Mouse (Mus musculus) spleen, adult 2 months (tissue): Measurements from ENCODE around the gene Gm27029. TPM values are rescaled to one million over a fixed set of nuclear protein-coding genes. Genes with fewer than 3 reads are reported as not detected.
"Not testable (repeated sequence)": the region's sequence is repeated elsewhere in the genome, so short reads cannot be mapped to it uniquely, and the experiment has no call there.

Source experiments
- DNase-seq, 2 experiments: peaks; one replicate each; pipeline versions ENCODE4 v3.0.0 to v3.0.0-alpha.2; 2012 to 2021; ENCODE audit warnings: low spot score in 2 of 2, low read depth in 1 of 2
- H3K27ac ChIP-seq: fragments of 200-500 bp; 2 replicates; pipeline ENCODE4 v1.5.1; 2012; ENCODE audit warnings: low read length, inconsistent platforms; ENCODE audit not compliant: insufficient read depth
- H3K27me3 ChIP-seq: fragments of 200-500 bp; 2 replicates; pipeline ENCODE4 v1.6.1; 2012; ENCODE audit warnings: mild to moderate bottlenecking, moderate library complexity, low read length, inconsistent platforms; ENCODE audit not compliant: control insufficient read depth, insufficient read depth
- H3K36me3 ChIP-seq: fragments of 200-500 bp; 2 replicates; pipeline ENCODE4 v1.6.1; 2012; ENCODE audit warnings: mild to moderate bottlenecking, low read length, inconsistent platforms; ENCODE audit not compliant: control insufficient read depth, insufficient read depth
- H3K4me1 ChIP-seq: fragments of 200-500 bp; 2 replicates; pipeline ENCODE4 v1.6.1; 2011; ENCODE audit warnings: inconsistent platforms; ENCODE audit not compliant: control insufficient read depth, insufficient read depth, insufficient read length
- H3K4me3 ChIP-seq: fragments of 200-500 bp; 2 replicates; pipeline ENCODE4 v1.5.1; 2011; ENCODE audit warnings: mild to moderate bottlenecking, inconsistent platforms; ENCODE audit not compliant: insufficient read depth, insufficient read length; ENCODE audit errors: extremely low read depth
- CTCF ChIP-seq: fragments of 200-500 bp; IDR thresholded peaks from 2 replicates; pipeline ENCODE4 v1.5.1; 2011; ENCODE audit warnings: mild to moderate bottlenecking, inconsistent platforms; ENCODE audit not compliant: insufficient read depth, insufficient read length, insufficient replicate concordance; ENCODE audit errors: extremely low read depth
- POLR2A ChIP-seq: fragments of 200-500 bp; IDR thresholded peaks from 2 replicates; pipeline ENCODE4 v1.6.1; 2011; ENCODE audit warnings: low read depth, low read length, inconsistent platforms
- whole genome bisulfite sequencing: fragments of 180-500 bp; shearing (Covaris S2); methylation state at CpG from one replicate; pipeline ENCODE4 v1.1.7; 2018; 5-methylcytosine and 5-hydroxymethylcytosine counted together
- polyA plus RNA-seq: library from polyadenylated mRNA; depleted of rRNA; stranded (reverse); fragments of >200 nt; gene quantifications from 2 replicates; pipeline ENCODE4 v1.2.3, GENCODE M21; 2012

The Gm27029 gene
- polyA plus RNA-seq, 1 experiment: 0.29 TPM

GRCm38 (mm10) chr11:101378926-101379325, 45.7 kb downstream of the Gm27029 start:
- Histone ChIP-seq H3K4me1 (no peaks in the 10 kb centered on the region), H3K27ac (no peak overlapping the region), H3K4me3 (no peak overlapping the region), H3K27me3 (no peaks in the 10 kb centered on the region), H3K36me3 (no peaks in the 10 kb centered on the region)
- TF ChIP-seq CTCF: no peak
- TF ChIP-seq POLR2A: no peak
- DNase-seq: no peak
- WGBS: 73% methylated on average over 6 of the region's 6 CpGs

DNA sequence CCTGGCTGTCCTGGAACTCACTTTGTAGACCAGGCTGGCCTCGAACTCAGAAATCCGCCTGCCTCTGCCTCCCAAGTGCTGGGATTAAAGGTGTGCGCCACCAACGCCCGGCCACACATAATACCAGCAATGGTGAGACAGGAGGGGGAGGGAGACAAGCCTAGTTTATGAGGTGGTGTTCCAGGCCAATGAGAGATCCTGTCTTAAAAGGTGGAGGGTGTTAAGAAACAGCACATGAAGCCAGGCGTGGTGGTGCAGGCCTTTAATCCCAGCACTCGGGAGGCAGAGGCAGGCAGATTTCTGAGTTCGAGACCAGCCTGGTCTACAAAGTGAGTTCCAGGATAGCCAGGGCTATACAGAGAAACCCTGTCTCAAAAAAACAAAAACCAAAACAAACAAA, 46.4 kb downstream of the Gm27029 start:
- not testable (repeated sequence) for H3K4me3 ChIP-seq, H3K4me1 ChIP-seq, H3K27me3 ChIP-seq, H3K27ac ChIP-seq, DNase-seq, H3K36me3 ChIP-seq
- 89% methylated on average over 8 of the region's 8 CpGs for WGBS

DNA sequence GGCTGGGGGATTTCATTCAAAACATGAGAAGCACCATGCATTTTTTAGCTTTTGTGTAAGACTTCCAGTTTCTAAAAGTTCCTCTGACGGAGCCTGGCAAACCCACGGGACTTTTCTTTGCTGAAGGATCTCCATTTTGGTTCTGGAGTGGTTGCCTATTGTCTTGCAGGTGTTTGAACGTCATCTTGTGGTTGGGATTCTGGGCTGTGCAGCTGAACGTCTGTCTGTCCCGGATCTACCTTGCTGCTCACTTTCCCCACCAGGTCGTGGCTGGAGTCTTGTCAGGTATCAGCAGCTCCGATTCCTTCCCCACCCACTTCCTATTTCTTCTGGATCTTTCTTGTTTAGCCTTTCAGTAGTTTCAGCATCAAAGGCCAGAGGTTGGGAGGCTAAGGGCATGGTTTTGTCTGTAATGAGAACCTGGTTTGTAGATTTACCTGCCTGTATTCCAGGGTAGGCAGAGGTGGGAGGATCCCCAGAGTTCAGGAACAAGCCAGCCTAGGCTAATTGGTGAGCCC, 50.1 kb downstream of the Gm27029 start:
- TF ChIP-seq CTCF (no peak), POLR2A (no peak)
- Histone ChIP-seq H3K27me3 (no peaks in the 10 kb centered on the region), H3K4me3 (no peak overlapping the region), H3K36me3 (no peaks in the 10 kb centered on the region), H3K27ac (no peak overlapping the region), H3K4me1 (no peaks in the 10 kb centered on the region)
- no peak for DNase-seq
- 26% methylated on average over 7 of the region's 7 CpGs for WGBS

GRCm38 (mm10) chr11:101370141-101370540, 54.5 kb downstream of the Gm27029 start:
- TF ChIP-seq POLR2A: no peak
- TF ChIP-seq CTCF: no peak
- no peaks in the 10 kb centered on the region for H3K4me1 ChIP-seq
- H3K27me3 ChIP-seq: no peaks in the 10 kb centered on the region
- H3K27ac ChIP-seq: no peak overlapping the region
- 82% methylated on average over 5 of the region's 5 CpGs for WGBS
- DNase-seq: no peak
- no peak overlapping the region for H3K4me3 ChIP-seq
- no peaks in the 10 kb centered on the region for H3K36me3 ChIP-seq

DNA sequence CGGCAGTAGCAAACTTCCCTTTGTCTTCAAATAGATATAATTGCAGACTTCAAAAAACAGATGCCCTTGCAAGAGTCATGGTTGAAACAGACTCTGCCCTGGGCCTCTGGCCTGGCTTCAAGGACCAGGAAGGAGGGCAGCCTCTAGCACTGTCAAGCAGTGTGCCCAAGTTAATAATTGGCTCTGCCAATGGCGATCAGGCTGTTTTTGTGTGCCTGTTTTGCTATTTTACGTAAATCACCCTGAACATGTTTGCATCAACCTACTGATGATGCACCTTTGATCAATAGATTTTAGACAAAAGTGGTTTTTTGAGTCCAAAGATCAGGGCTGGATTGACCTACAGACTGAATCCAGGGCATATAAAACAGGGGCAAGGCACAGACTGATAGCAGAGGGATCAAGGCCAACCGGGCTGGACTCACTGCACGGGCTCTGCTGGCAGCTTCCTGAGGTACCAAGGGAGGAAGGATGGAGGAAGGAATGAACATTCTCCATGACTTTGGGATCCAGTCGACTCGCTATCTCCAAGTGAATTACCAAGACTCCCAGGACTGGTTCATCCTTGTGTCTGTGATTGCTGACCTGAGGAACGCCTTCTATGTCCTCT, 57.2 kb downstream of the Gm27029 start, which contains the start of gene G6pc:
G6pc (plus strand) TSS at position 236 of the 610 bp plus-strand sequence.
- H3K4me1 ChIP-seq: no peaks in the 10 kb centered on the region
- no peaks in the 10 kb centered on the region for H3K36me3 ChIP-seq
- H3K4me3 ChIP-seq: no peak within 1 kb of the TSS
- H3K27ac ChIP-seq: no peak within 1 kb of the TSS
- H3K27me3 ChIP-seq: no peaks in the 10 kb centered on the region
- TF ChIP-seq CTCF (no peak), POLR2A (no peak)
- DNase-seq: no peak
- WGBS: 90% methylated on average over 8 of the region's 8 CpGs

DNA sequence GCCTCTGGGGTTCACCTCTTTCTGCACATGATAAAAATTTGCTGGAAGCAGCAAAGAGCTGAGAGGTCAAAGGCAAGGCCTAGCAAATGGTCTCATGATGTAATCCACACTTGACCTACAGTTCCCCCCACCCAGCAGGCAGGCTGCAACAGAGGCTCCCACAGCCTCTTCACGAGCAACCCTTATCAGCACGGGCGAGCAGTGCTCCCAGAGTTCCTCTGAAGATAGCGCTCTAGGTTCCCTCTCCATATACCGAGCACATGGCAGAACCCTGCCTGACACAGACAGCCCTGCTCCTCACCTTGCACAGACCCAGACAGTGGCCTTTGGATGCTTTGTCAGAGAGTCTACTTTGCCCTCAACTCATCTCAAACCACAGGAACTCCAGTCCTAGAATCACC, 60.1 kb downstream of the Gm27029 start:
- Histone ChIP-seq H3K36me3 (no peaks in the 10 kb centered on the region), H3K4me1 (no peaks in the 10 kb centered on the region), H3K4me3 (no peak overlapping the region), H3K27me3 (no peaks in the 10 kb centered on the region), H3K27ac (no peak overlapping the region)
- 79% methylated on average over 5 of the region's 5 CpGs for whole genome bisulfite sequencing
- no peak for DNase-seq
- no peak for TF ChIP-seq POLR2A
- no peak for TF ChIP-seq CTCF

DNA sequence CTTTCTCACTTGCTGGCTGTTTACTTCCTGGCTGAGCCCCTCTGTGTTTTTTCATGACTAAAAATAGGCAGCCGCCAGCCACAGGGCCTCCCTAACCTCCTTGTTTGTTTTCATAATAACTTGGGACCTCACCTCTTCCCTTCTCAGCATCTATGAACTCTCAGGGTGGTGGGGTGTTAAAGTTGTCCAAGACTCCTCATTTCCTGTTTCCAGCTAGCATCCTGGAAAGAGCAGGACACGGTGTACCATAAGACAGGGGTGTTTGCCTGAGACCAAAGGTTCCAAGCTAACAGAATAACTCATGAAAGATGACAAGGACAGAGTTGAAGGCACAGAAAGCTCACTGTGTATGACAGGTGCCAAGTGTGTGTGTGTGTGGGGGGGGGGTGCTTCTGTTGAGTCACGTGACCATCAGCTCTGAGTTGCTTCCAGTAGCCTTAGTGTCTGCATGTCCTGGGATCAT, 63.9 kb downstream of the Gm27029 start:
- H3K4me1 ChIP-seq: no peaks in the 10 kb centered on the region
- DNase-seq: no peak

More for the DNA sequence above, 63.9 kb downstream of the Gm27029 start:
- TF ChIP-seq POLR2A (no peak), CTCF (no peak)
- WGBS: 28% methylated on average over 3 of the region's 3 CpGs
- Histone ChIP-seq H3K27ac (no peak overlapping the region), H3K36me3 (no peaks in the 10 kb centered on the region), H3K27me3 (no peaks in the 10 kb centered on the region), H3K4me3 (no peak overlapping the region)
